Mouse (Mus musculus) embryonic facial prominence, embryonic 11.5 days (tissue): ENCODE measurements around the gene Gm26558. TPM values are rescaled to one million over a fixed set of nuclear protein-coding genes. Genes with fewer than 3 reads are reported as not detected.

Experiments used
- polyA plus RNA-seq: library from polyadenylated mRNA; unstranded; fragments of >200 nt; fragmentation: Nextera tagmentation; extraction: Ambion mirVana; gene quantifications from 2 replicates; pipeline ENCODE4 v1.2.1, GENCODE M21; 2014

The Gm26558 gene
- polyA plus RNA-seq, 1 experiment from 2014 or later, result 3.8 TPM

Other genes with a start within 250 kb of the Gm26558 start
- gene Sp5, start 187.2 kb downstream of the Gm26558 start, polyA plus RNA-seq, result 2.9 and 3.9 TPM in 2 replicates
- 0.67 and 1.4 TPM in 2 replicates for gene Erich2, start 153.3 kb downstream of the Gm26558 start, polyA plus RNA-seq
- 2.0 and 2.1 TPM in 2 replicates for gene Gad1, start 109.0 kb downstream of the Gm26558 start, polyA plus RNA-seq
- 156 and 163 TPM in 2 replicates for gene Gorasp2, start 532 bp downstream of the Gm26558 start, polyA plus RNA-seq
- gene Tlk1, start 163.6 kb upstream of the Gm26558 start, polyA plus RNA-seq, result 46.4 and 46.8 TPM in 2 replicates